Mouse (Mus musculus) cortical plate, adult 2 months (tissue): ENCODE results near the gene Psmc2.

Source experiments
- CTCF ChIP-seq: fragments of 200-500 bp; IDR thresholded peaks from 2 replicates; pipeline ENCODE4 v1.5.1; 2011; ENCODE audit warnings: mild to moderate bottlenecking, control low read depth, low read length; ENCODE audit not compliant: insufficient read depth; ENCODE audit errors: extremely low read depth
- POLR2A ChIP-seq: fragments of 200-500 bp; IDR thresholded peaks from 2 replicates; pipeline ENCODE4 v1.6.1; 2011; ENCODE audit warnings: mild to moderate bottlenecking, low read length, control low read depth; ENCODE audit not compliant: insufficient read depth; ENCODE audit errors: extremely low read depth

GRCm38 (mm10) chr5:21769841-21770240 lies 15.2 kb upstream of the Psmc2 start:
- TF ChIP-seq CTCF (no peak), POLR2A (no peak)
